Mouse (Mus musculus) kidney, adult 18-20 months (tissue): Measurements from ENCODE around the gene Tmem218.

Experiments used
- DNase-seq: peaks from one replicate; pipeline ENCODE4 v3.0.0; 2021

Gene Tmem218

DNA sequence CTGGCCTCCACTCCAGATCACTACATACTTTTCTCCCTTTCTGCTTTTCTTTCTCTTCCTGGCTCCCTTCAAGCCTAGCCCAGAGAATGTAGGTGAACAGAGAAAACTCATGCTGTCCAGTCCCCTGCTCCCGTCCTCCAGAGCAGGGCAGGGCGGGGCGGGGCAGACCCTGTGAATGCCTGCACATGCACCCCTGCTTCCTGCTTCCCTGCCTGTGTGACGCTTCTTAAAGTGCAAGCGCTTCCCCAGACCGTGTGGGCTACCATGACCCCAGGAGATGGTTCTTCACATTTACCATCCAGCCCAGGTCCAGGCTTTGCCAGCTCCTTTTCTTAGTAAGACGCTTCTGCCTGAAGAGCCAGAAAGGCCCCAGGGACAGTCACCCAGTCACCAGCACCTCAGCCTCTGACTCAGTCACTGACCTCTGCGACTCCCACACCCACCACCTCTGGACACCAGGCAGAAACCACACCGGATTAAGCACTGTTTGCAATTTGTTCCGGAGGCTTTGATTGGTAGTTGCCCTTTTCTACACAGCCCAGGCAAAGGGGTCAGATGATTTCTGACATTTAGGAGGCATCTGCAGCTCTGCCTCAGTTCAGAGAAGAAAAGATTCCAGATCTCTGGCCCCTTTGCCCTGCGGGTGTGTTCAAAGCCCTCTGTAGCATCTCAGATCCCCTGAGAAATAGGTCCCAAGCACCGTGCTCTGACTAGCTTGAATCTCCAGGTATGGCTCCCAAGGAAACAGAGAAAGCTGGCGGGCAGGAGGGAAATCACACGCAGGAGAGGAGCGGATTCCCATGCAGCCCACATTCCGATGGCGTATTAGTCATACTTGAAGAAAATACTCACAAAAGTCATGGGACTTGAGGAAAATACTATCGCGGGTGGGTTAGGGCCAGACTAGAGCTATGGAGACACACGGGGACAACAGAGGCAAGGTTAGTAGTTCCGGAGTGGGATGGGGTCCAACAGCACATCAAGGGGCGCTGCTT is 24.5 kb downstream of the Tmem218 start:
- no peak for DNase-seq

DNA sequence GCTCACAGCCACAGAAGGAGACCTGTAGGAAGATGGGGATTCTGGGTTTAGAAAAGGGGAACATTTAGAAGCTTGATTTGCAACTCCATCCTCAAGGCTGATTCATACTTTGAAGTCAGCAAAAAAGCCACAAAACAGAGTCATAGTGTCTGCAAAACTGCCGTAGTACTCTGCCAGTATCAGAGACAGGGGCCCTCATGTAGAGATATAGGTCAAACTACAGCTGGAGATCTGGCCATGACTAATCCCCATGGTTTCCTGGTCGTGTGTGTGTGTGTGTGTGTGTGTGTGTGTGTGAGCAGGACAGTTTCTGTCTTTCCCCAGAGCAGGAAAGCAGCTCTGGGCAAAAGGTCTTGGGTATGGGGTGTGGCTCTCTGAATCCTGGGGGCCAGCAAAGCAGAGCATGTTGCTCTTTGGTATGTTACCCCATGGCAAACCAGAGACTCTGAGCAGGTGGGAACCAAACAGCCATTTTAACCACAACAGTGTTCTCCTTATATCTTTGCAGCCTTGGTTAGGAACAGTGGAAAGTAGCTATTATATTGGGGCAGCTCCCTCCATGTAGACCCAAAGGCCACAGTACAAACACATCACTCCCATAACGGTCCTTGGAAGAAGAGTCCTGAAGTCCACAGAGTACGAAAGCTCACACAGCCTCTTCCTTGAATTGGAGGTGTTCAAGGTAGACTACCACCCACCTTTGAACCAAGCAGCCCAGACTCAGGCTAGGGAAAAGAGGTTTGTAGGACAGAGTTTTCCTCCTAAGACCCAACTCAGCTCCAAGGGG is 28.1 kb downstream of the Tmem218 start:
- no peak for DNase-seq

DNA sequence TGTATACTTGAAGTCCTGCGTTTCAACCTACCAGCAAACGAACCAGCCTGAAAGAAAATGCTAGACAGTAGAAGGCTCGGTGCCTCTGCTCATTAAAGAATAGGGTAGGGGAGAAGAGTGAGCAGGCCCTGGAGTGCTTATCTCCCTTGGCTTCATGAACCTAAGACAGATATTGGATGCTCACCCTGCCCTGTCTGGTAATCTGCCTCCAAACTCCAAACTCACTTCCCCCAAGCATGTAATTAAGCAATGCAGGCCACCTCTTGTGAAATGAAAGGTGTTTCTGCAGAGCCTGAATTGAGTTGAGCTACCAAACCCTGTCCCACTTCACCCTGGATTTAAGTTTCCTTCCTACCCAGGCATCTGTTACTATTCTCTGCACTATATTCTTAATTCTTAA is 34.7 kb downstream of the Tmem218 start:
- DNase-seq, result no peak

DNA sequence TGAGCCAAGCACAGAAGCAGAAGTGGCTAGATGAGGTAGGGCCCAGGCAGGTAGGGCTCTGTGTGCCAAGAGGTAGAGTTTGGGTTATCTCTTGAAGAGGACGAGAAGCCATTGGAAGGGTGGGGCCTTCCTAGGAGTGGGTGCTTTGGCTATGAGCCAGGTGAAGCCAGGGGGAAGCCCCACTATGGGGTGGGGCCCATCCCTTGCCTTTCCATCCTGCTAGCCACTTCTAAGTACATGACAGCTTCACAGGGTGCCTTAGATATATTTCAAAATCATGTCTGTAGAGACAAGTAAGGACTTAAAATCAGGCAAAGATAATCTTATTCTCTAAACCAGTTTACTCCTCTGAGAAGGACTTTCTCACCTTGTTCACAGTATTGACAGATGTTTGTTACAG is 36.6 kb downstream of the Tmem218 start:
- DNase-seq, result no peak

DNA sequence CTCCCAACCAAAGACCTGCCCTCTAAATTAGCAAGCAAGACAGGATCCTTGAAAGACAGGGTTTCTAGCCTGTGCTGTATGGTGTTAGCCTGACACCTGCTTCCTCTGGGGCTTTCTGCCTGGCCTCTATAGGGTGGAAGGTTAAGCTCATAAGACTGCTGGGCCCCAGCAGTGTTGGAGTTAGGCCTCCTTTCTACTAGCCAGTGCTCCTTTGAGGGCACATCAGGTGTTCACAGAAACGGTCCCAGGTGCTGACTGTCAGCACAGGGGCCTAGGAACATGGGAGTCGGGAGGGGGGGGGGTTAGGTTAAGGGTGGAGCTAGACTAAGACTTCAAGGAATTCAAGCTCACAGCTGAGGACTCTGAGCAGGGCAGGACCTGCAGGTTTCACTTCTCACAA is 37.4 kb downstream of the Tmem218 start:
- no peak for DNase-seq

DNA sequence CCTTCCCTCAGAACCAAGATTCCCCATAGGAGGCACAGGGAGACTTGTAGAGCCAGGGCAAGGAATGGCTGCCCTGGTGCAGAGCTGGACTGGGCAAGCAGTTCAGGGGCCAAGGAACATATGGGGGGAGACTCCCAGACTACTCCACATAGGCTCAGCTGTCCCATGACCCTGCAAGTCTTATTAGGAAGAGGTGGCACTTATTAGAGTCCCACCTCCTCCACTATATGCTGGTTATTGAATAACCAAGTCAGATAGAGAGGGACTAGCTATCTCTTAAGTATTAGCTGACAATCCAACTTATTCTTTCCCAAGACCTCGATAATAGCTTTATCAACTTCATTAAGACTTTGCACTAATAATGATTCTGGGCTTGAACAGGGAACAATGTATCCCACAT is 37.8 kb downstream of the Tmem218 start:
- no peak for DNase-seq

DNA sequence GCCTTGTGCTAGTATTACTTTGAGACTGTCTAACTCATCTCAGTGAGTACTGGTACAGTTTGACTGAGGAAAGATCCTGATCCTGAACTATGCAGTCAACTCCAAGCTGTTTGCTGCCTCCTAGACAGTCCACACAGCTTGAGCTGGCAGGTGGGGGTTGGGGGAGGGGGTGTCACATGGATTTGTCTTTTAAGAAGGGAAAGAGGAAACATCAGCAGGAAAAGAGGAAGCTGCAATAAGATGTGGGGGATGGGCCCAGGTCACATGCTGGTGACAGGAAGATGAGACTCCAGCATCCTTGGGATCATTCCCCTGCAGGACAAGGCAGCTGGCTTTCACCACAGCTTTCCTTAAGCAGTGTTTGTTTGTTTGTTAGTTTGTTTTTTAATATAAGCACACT is 39.4 kb downstream of the Tmem218 start:
- no peak for DNase-seq

DNA sequence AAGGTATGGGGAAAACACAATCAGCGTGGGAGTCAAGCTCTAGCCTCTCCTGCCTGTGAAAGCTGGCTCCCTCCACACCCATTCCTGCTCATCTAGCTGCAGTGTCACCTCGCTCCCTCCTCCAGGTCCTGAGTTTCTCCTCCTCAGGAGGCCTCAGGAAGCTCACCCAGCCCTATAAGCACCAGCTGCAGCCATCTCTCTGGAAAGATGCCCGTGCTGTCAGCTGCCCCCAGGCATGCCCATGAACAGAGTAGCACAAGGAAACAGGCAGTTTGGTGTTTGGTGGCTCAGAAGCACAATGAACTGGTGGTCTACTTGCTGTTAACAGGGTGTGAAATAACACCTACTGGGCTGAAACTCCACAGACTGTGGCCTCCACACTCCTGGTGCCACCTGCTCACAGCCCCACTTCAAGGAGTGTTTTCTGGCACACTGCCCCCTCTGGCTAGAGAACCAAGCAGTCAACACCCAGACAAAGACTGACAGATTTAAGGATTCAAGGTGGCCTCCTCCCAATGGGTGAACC is 40.4 kb downstream of the Tmem218 start:
- no peak for DNase-seq

DNA sequence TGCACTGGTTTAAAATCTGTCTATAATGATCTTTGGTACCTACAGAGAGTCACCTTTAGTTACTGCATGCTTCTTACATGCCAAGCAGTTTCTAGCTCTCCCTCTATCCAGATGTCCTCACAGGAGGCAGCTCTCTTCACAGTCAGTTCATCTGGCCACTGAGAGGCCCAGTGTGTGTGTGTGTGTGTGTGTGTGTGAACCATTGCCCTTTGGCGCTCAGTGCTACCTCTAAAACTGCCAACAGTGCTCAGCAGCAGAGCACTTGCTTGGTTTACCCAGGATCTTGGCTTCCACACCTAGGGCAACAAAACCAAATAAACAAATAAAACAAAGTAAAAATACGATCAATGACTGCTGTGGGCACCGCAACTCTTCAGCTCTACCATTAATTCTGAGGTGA is 42.0 kb downstream of the Tmem218 start:
- no peak for DNase-seq

DNA sequence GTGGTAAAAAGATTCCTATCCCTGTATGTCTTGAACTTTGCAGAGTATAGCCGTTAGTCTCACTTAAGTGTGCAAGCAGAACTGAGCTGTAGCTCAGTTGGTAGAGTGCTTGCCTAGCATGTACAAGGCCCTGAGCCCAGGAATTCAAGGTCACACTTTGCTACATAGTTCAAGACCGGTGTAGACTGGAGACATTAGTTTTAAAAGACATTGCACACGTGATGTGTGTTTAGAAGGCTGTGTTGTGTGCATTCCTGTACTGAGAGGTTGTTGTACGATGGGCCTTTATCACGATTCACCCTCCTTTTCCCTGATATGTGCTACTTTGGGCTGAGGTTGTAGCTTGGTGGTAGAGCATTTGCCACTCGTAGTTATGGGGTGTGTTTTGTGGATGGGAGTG is 42.6 kb downstream of the Tmem218 start:
- DNase-seq, result no peak

DNA sequence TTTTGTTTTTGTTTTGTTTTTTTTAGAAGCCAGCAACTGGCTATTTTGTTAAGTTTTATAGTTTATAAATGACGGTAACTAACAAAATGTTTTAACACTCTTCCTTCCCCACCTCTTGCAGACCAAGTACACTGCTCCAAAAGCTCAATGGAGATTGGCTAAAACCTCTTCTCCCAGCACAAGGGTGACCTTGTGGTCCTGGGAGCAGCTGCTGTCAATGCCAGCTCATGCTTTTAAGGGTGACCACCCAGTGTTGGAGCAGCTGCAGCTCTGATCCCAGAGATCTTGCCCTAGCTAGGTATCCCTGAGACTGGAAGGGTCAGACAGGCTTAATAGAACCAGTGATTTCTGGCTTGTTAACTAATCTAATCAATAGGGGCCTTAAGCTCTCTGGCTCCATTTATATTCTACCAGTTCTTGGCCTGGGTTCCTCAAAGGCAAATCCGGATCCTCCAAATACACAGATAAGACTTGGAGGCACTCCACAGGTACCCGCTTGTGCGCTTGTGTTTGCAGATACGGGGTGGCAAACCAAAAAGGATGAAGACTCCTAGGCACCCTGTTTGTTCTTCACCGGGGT is 46.6 kb downstream of the Tmem218 start:
- DNase-seq, result no peak

DNA sequence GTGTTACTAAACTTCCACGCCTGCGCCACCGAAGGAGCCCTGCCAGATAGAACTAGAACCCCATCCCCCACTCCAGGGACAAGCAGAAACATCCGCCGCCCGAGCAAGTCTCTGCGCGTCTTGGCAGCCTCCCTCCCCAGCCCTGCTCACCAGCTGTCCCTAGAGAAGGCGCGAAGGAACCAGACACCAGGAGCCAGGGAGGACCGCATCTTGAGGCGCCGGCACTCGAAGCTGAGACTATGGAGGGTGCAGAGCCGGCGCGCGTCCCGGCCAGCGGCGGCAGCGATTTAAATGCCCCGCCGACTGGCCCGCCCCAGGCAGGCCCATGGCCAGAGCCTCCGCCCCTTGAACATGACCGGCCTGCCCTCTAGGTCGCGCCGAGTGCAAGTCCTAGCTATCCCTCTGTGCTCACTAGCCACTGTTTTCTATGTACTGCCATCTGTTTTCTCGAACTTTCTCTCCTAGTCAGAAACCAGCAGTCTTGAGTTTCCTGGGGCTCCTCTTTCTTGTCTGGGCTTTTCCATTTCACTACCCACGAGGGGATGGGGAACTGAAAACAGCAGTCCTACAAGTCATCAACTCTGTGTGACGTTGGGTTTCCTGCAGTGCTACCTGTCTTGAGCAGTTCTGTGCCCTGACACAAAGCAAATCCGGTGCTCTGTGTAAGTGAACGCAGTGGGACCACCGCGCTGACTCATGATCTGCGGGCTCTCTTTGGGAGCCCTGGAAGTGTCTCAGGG is 47.3 kb downstream of the Tmem218 start, which contains the start of gene Slc37a2:
Slc37a2 (minus strand) TSS at position 590 of the 740 bp plus-strand sequence.
- peak; percentile 76 for DNase-seq

DNA sequence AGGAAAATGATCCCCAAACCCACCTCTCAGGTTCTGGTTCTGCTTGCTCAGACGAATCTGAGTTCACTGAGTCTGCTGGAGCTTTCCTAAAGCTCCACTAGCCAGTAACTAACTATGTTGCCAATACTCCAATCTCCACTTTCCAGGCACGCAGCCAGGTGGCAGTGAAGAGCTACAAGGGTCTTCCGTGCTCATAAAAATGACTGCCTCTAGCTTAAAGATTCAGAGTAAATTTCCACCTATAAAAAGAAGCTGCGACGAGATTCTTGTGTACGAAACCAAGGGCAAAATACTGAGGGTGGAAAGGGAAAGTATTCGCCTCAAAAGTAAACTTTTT is 47.8 kb downstream of the Tmem218 start:
- DNase-seq, result peak; percentile 54

DNA sequence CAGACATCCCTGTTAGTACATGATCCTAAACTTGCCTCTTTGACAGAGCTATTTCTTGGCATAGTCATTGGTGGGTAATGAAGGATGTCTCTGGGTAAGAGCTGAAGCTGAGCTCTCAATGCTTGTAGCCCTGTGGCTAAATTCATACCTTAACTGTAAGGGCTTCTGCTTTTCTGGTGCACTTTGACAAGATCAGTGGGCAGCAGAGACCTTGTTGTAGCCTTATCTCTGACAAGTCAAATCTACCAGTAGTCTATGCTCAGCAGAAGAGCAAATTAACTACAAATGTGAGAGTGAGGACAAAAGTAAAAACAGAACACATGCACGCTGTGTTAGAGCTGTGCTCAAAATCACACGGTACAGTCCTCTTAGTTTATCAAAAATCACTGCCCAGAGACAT is 58.6 kb downstream of the Tmem218 start:
- no peak for DNase-seq
